7 mouse cellular contexts compared by ENCODE assay signal in the genomic region with DNA sequence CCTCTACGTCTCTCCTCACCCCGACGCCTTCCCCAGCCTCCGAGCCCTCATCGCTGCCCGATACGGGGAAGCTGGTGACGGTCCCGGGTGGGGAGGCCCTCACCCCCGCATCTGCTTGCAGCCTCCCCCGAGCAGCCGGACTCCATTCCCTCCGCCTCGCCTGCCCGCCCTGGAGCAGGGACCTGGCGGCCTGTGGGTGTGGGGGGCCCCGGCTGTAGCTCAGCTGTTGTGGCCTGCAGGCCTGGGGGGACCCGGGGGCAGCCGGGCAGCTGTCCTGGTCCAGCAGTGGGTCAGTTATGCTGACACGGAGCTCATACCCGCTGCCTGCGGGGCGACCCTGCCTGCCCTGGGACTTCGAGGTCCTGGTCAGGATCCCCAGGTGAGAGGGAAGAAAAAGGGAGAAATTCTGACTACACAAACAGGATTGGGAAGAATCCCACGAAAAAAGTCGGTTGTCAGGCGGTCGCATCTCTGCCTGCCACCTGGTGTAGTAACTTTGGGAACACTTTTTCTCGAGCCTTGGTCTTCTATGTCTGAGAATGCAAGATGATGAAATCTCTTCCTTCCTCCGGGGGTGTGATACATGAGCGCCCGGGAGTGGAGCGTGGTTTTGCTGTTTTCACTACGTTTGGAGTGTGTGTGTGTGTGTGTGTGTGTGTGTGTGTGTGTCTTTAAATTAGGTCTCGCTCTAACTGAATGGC. TPM values are rescaled to one million over a fixed set of nuclear protein-coding genes. Genes with fewer than 3 reads are reported as not detected.
DNase-seq lines count a peak whose midpoint lies in the region; ATAC-seq and TF ChIP-seq lines count a peak whose summit lies in the region.

No protein-coding gene starts in this region.

- peaks cover 48% of the 10 kb centered on the region for H3K36me3 ChIP-seq in embryonic facial prominence, embryonic 14.5 days (ENCODE audit: control insufficient read depth, insufficient read depth, low read length)
- H3K36me3 ChIP-seq in intestine, postnatal 0 days (ENCODE audit: control insufficient read depth, insufficient read depth): peaks cover 22% of the 10 kb centered on the region

- no peak for DNase-seq in layer of hippocampus, adult 2 months (ENCODE audit: low spot score in 2 of 2)
- no peak for DNase-seq in layer of hippocampus, postnatal 14 days (ENCODE audit: low spot score in 2 of 2)
- peak; percentile 75 for DNase-seq in NIH3T3 (ENCODE audit: low read depth)
- DNase-seq in embryonic facial prominence, embryonic 14.5 days (ENCODE audit: low spot score): peak; percentile 72
- peak; percentile 52 for DNase-seq in testis, postnatal 10 days (ENCODE audit: low spot score)

- peak overlapping the region; percentile 95 for H3K9ac ChIP-seq in embryonic facial prominence, embryonic 14.5 days (ENCODE audit: low read depth, low read length)
- peak overlapping the region; percentile 76 for H3K9ac ChIP-seq in intestine, postnatal 0 days (ENCODE audit: low read depth, low read length)

- H3K27me3 ChIP-seq in embryonic facial prominence, embryonic 14.5 days (replicated peaks; ENCODE audit: control insufficient read depth, insufficient read depth, low read length): no peaks in the 10 kb centered on the region
- H3K27me3 ChIP-seq in intestine, postnatal 0 days (replicated peaks; ENCODE audit: control insufficient read depth, insufficient read depth, low read length): no peaks in the 10 kb centered on the region

- no peak for TF ChIP-seq CTCF in layer of hippocampus, adult 2 months (conservative IDR thresholded peaks at IDR 0.05)
- 0 out of 2 replicates have a peak, but pooled peaks have one; percentile 1 for TF ChIP-seq CTCF in intestine, postnatal 0 days (IDR thresholded peaks at IDR 0.05; ENCODE audit: low read depth)

- peak overlapping the region; percentile 100 for H3K27ac ChIP-seq in layer of hippocampus, adult 2 months
- H3K27ac ChIP-seq in embryonic facial prominence, embryonic 14.5 days (replicated peaks; ENCODE audit: low read depth, low read length): peak overlapping the region; percentile 98
- peak overlapping the region; percentile 93 for H3K27ac ChIP-seq in intestine, postnatal 0 days (ENCODE audit: low read depth, low read length)

- under 1% methylated on average over 34 of the region's 35 CpGs for WGBS in embryonic facial prominence, embryonic 14.5 days
- under 1% methylated on average over 35 of the region's 35 CpGs for WGBS in intestine, postnatal 0 days

- H3K4me3 ChIP-seq in layer of hippocampus, adult 2 months: peak overlapping the region; percentile 89
- peak overlapping the region; percentile 88 for H3K4me3 ChIP-seq in embryonic facial prominence, embryonic 14.5 days (ENCODE audit: low read depth, low read length)
- peak overlapping the region; percentile 68 for H3K4me3 ChIP-seq in intestine, postnatal 0 days (ENCODE audit: low read depth, low read length)

- no peak for ATAC-seq in embryonic facial prominence, embryonic 14.5 days (ENCODE audit: low read depth)
- peak; percentile 12; the same call in 1 of the 2 replicates for ATAC-seq in intestine, postnatal 0 days
- ATAC-seq in megakaryocyte progenitor cell, adult 5-6 weeks (replicated peaks; ENCODE audit: poor library complexity): peak; percentile 37; the same call in 1 of the 2 replicates

- no peaks in the 10 kb centered on the region for H3K9me3 ChIP-seq in embryonic facial prominence, embryonic 14.5 days (ENCODE audit: control insufficient read depth, low read length)
- H3K9me3 ChIP-seq in intestine, postnatal 0 days (ENCODE audit: control insufficient read depth): no peaks in the 10 kb centered on the region

- peak overlapping the region; percentile 99 for H3K4me2 ChIP-seq in embryonic facial prominence, embryonic 14.5 days (ENCODE audit: low read depth, low read length)
- H3K4me2 ChIP-seq in intestine, postnatal 0 days (replicated peaks; ENCODE audit: low read depth): peak overlapping the region; percentile 96

- peaks cover 12% of the 10 kb centered on the region for H3K4me1 ChIP-seq in embryonic facial prominence, embryonic 14.5 days (ENCODE audit: control insufficient read depth, insufficient read depth, low read length)
- peaks cover 8% of the 10 kb centered on the region; the same call in 1 of the 2 replicates for H3K4me1 ChIP-seq in intestine, postnatal 0 days (replicated peaks; ENCODE audit: control insufficient read depth, insufficient read depth, low read length)

RNA-seq across cellular contexts. Expression of gene Vars, which starts 0.8 kb away (rescaled TPM):
- total RNA-seq in layer of hippocampus, adult 2 months (2021): 10 to 100 TPM; 48.2 to 55.1 TPM
- total RNA-seq in layer of hippocampus, postnatal 14 days (2021): 10 to 100 TPM; 52.9 to 55.9 TPM
- polyA plus RNA-seq in embryonic facial prominence, embryonic 14.5 days (2014; fragmentation: Nextera tagmentation; extraction: Ambion mirVana): 80.3 and 87.7 TPM in 2 replicates
- 74.0 and 84.2 TPM in 2 replicates for polyA plus RNA-seq in intestine, postnatal 0 days (2015; fragmentation: Nextera tagmentation; extraction: Ambion mirVana)
- total RNA-seq in megakaryocyte progenitor cell, adult 5-6 weeks (2015): 60.5 and 77.5 TPM in 2 replicates
- total RNA-seq in megakaryocyte progenitor cell, adult 5-6 weeks (2017): 239 and 292 TPM in 2 replicates

RNA-seq across cellular contexts. Expression of gene Vwa7, which starts 14.8 kb away (rescaled TPM):
- under 1 TPM; 0.20 to 0.26 TPM for total RNA-seq in layer of hippocampus, adult 2 months (2021)
- under 1 TPM; 0.14 to 0.21 TPM for total RNA-seq in layer of hippocampus, postnatal 14 days (2021)
- 0.07 and 0.20 TPM in 2 replicates for polyA plus RNA-seq in embryonic facial prominence, embryonic 14.5 days (2014; fragmentation: Nextera tagmentation; extraction: Ambion mirVana)
- polyA plus RNA-seq in intestine, postnatal 0 days (2015; fragmentation: Nextera tagmentation; extraction: Ambion mirVana): 0.12 and 0.20 TPM in 2 replicates
- not detected in 2 replicates for total RNA-seq in megakaryocyte progenitor cell, adult 5-6 weeks (2015)
- 0.17 TPM in 1 of 2 replicates, not detected in the other for total RNA-seq in megakaryocyte progenitor cell, adult 5-6 weeks (2017)

RNA-seq across cellular contexts. Expression of gene Lsm2, which starts 19.9 kb away (rescaled TPM):
- total RNA-seq in layer of hippocampus, adult 2 months (2021): 10 to 100 TPM; 15.9 to 21.8 TPM
- total RNA-seq in layer of hippocampus, postnatal 14 days (2021): 10 to 100 TPM; 19.4 to 25.0 TPM
- 151 and 159 TPM in 2 replicates for polyA plus RNA-seq in embryonic facial prominence, embryonic 14.5 days (2014; fragmentation: Nextera tagmentation; extraction: Ambion mirVana)
- 70.6 and 76.6 TPM in 2 replicates for polyA plus RNA-seq in intestine, postnatal 0 days (2015; fragmentation: Nextera tagmentation; extraction: Ambion mirVana)
- 187 and 253 TPM in 2 replicates for total RNA-seq in megakaryocyte progenitor cell, adult 5-6 weeks (2015)
- 71.7 and 78.0 TPM in 2 replicates for total RNA-seq in megakaryocyte progenitor cell, adult 5-6 weeks (2017)

RNA-seq across cellular contexts. Expression of gene Sapcd1, which starts 26.2 kb away (rescaled TPM):
- under 1 TPM in 1 of 2 experiments, not detected in 1; 0.67 TPM for total RNA-seq in layer of hippocampus, adult 2 months (2021)
- total RNA-seq in layer of hippocampus, postnatal 14 days (2021): 1 to 10 TPM; 1.8 to 2.6 TPM
- 12.2 and 16.5 TPM in 2 replicates for polyA plus RNA-seq in embryonic facial prominence, embryonic 14.5 days (2014; fragmentation: Nextera tagmentation; extraction: Ambion mirVana)
- polyA plus RNA-seq in intestine, postnatal 0 days (2015; fragmentation: Nextera tagmentation; extraction: Ambion mirVana): 3.2 and 4.6 TPM in 2 replicates
- 0.93 and 1.9 TPM in 2 replicates for total RNA-seq in megakaryocyte progenitor cell, adult 5-6 weeks (2015)
- 1.5 TPM in 1 of 2 replicates, not detected in the other for total RNA-seq in megakaryocyte progenitor cell, adult 5-6 weeks (2017)

RNA-seq across cellular contexts. Expression of gene Hspa1l, which starts 29.1 kb away (rescaled TPM):
- total RNA-seq in layer of hippocampus, adult 2 months (2021): under 1 TPM; 0.44 to 0.49 TPM
- under 1 TPM; 0.38 to 0.44 TPM for total RNA-seq in layer of hippocampus, postnatal 14 days (2021)
- 0.99 and 1.0 TPM in 2 replicates for polyA plus RNA-seq in embryonic facial prominence, embryonic 14.5 days (2014; fragmentation: Nextera tagmentation; extraction: Ambion mirVana)
- polyA plus RNA-seq in intestine, postnatal 0 days (2015; fragmentation: Nextera tagmentation; extraction: Ambion mirVana): 0.22 and 0.25 TPM in 2 replicates
- not detected in 2 replicates for total RNA-seq in megakaryocyte progenitor cell, adult 5-6 weeks (2015)
- not detected in 2 replicates for total RNA-seq in megakaryocyte progenitor cell, adult 5-6 weeks (2017)

Comparison
In these comparisons a context has a peak if more than half of its experiments do, and no peak if none do; other contexts are left out.
1. DNase-seq: peak in NIH3T3 (single experiment), embryonic facial prominence, embryonic 14.5 days (single experiment) and testis, postnatal 10 days (single experiment); none in layer of hippocampus, adult 2 months (0 of 2) and layer of hippocampus, postnatal 14 days (0 of 2).
2. Peak in every context shown above with its lines, with median percentiles within 50 percentile points of each other: H3K27ac ChIP-seq and H3K4me3 ChIP-seq.